Mouse (Mus musculus): Measurements from ENCODE around the gene Zfp866. TPM values are rescaled to one million over a fixed set of nuclear protein-coding genes. Genes with fewer than 3 reads are reported as not detected.

The Zfp866 gene
- polyA plus RNA-seq, 1 experiment = 14.3 TPM

GRCm38 (mm10) chr8:69799946-69800345 is 9.0 kb upstream of the Zfp866 start:
- Histone ChIP-seq H3K4me1 (ENCODE audit: control insufficient read depth, insufficient read depth, low read length) (no peaks in the 10 kb centered on the region), H3K4me3 (replicated peaks; ENCODE audit: extremely low read depth, low read depth, low read length) (no peak overlapping the region)
- WGBS = 89% methylated on average over 5 of the region's 5 CpGs
- no peak for DNase-seq
- TF ChIP-seq CTCF (IDR thresholded peaks at IDR 0.05; ENCODE audit: insufficient read depth, low read length) = no peak

GRCm38 (mm10) chr8:69799261-69799660 is 8.3 kb upstream of the Zfp866 start:
- TF ChIP-seq POLR2A (IDR thresholded peaks at IDR 0.05; ENCODE audit: borderline replicate concordance, extremely low read depth, low read depth, low read length) = no peak
- TF ChIP-seq CTCF (IDR thresholded peaks at IDR 0.05; ENCODE audit: insufficient read depth, low read length) = no peak
- 92% methylated on average over 8 of the region's 8 CpGs for WGBS
- DNase-seq = no peak
- Histone ChIP-seq H3K4me1 (ENCODE audit: control insufficient read depth, insufficient read depth, low read length) (no peaks in the 10 kb centered on the region), H3K4me3 (replicated peaks; ENCODE audit: extremely low read depth, low read depth, low read length) (no peak overlapping the region)

GRCm38 (mm10) chr8:69797661-69798060 is 6.7 kb upstream of the Zfp866 start:
- Histone ChIP-seq H3K4me1 (ENCODE audit: control insufficient read depth, insufficient read depth, low read length) (no peaks in the 10 kb centered on the region), H3K4me3 (replicated peaks; ENCODE audit: extremely low read depth, low read depth, low read length) (no peak overlapping the region)
- DNase-seq = peak; percentile 1
- WGBS = 95% methylated on average over 10 of the region's 10 CpGs
- TF ChIP-seq CTCF (IDR thresholded peaks at IDR 0.05; ENCODE audit: insufficient read depth, low read length) = no peak

- peaks cover 3% of the 10 kb centered on the region; the same call in 1 of the 2 replicates for H3K4me1 ChIP-seq (ENCODE audit: control insufficient read depth, insufficient read depth, low read length)
- DNase-seq = no peak
- H3K4me3 ChIP-seq (replicated peaks; ENCODE audit: extremely low read depth, low read depth, low read length) = no peak overlapping the region
- WGBS = 94% methylated on average over 16 of the region's 16 CpGs
- TF ChIP-seq CTCF (IDR thresholded peaks at IDR 0.05; ENCODE audit: insufficient read depth, low read length) (no peak), POLR2A (IDR thresholded peaks at IDR 0.05; ENCODE audit: borderline replicate concordance, extremely low read depth, low read depth, low read length) (no peak)
These were observed 5.9 kb upstream of the Zfp866 start for GRCm38 (mm10) chr8:69796721-69797345.

- Histone ChIP-seq H3K4me3 (replicated peaks; ENCODE audit: extremely low read depth, low read depth, low read length) (no peak overlapping the region), H3K4me1 (ENCODE audit: control insufficient read depth, insufficient read depth, low read length) (peaks cover 3% of the 10 kb centered on the region; the same call in 1 of the 2 replicates)
- TF ChIP-seq CTCF (IDR thresholded peaks at IDR 0.05; ENCODE audit: insufficient read depth, low read length) (no peak), POLR2A (IDR thresholded peaks at IDR 0.05; ENCODE audit: borderline replicate concordance, extremely low read depth, low read depth, low read length) (no peak)
- WGBS = 94% methylated on average over 6 of the region's 6 CpGs
- DNase-seq = no peak
These were observed 3.9 kb upstream of the Zfp866 start for GRCm38 (mm10) chr8:69794901-69795300.

GRCm38 (mm10) chr8:69794096-69794495 is 3.1 kb upstream of the Zfp866 start:
- WGBS = 87% methylated on average over 3 of the region's 3 CpGs

GRCm38 (mm10) chr8:69793666-69794065 is 2.7 kb upstream of the Zfp866 start:
- DNase-seq = no peak
- Histone ChIP-seq H3K4me1 (ENCODE audit: control insufficient read depth, insufficient read depth, low read length) (peaks cover 3% of the 10 kb centered on the region; the same call in 1 of the 2 replicates), H3K4me3 (replicated peaks; ENCODE audit: extremely low read depth, low read depth, low read length) (no peak overlapping the region)
- 87% methylated on average over 4 of the region's 4 CpGs for WGBS
- no peak for TF ChIP-seq CTCF (IDR thresholded peaks at IDR 0.05; ENCODE audit: insufficient read depth, low read length)
- TF ChIP-seq POLR2A (IDR thresholded peaks at IDR 0.05; ENCODE audit: borderline replicate concordance, extremely low read depth, low read depth, low read length) = no peak

More at GRCm38 (mm10) chr8:69794096-69794495, 3.1 kb upstream of the Zfp866 start:
- no peak for DNase-seq
- Histone ChIP-seq H3K4me1 (ENCODE audit: control insufficient read depth, insufficient read depth, low read length) (peaks cover 3% of the 10 kb centered on the region; the same call in 1 of the 2 replicates), H3K4me3 (replicated peaks; ENCODE audit: extremely low read depth, low read depth, low read length) (no peak overlapping the region)
- TF ChIP-seq POLR2A (IDR thresholded peaks at IDR 0.05; ENCODE audit: borderline replicate concordance, extremely low read depth, low read depth, low read length) (no peak), CTCF (IDR thresholded peaks at IDR 0.05; ENCODE audit: insufficient read depth, low read length) (no peak)

- no peak for DNase-seq
- WGBS = under 1% methylated on average over 48 of the region's 48 CpGs
- no peak for TF ChIP-seq POLR2A (IDR thresholded peaks at IDR 0.05; ENCODE audit: borderline replicate concordance, extremely low read depth, low read depth, low read length)
- no peak for TF ChIP-seq CTCF (IDR thresholded peaks at IDR 0.05; ENCODE audit: insufficient read depth, low read length)
- H3K4me3 ChIP-seq (replicated peaks; ENCODE audit: extremely low read depth, low read depth, low read length) = peak overlapping the region; percentile 93
- H3K4me1 ChIP-seq (ENCODE audit: control insufficient read depth, insufficient read depth, low read length) = peaks cover 3% of the 10 kb centered on the region; the same call in 1 of the 2 replicates
These were observed 564 bp upstream of the Zfp866 start for GRCm38 (mm10) chr8:69791415-69792068.

- WGBS = 30% methylated on average over 11 of the region's 11 CpGs
- TF ChIP-seq POLR2A (IDR thresholded peaks at IDR 0.05; ENCODE audit: borderline replicate concordance, extremely low read depth, low read depth, low read length) = no peak
- no peak for TF ChIP-seq CTCF (IDR thresholded peaks at IDR 0.05; ENCODE audit: insufficient read depth, low read length)
- peak; percentile 4 for DNase-seq
These were observed 614 bp downstream of the Zfp866 start for GRCm38 (mm10) chr8:69790364-69790763.

GRCm38 (mm10) chr8:69789731-69790130 is 1.2 kb downstream of the Zfp866 start:
- peak; percentile 2 for DNase-seq
- WGBS = 62% methylated on average over 5 of the region's 5 CpGs
- Histone ChIP-seq H3K4me3 (replicated peaks; ENCODE audit: extremely low read depth, low read depth, low read length) (no peak overlapping the region), H3K4me1 (ENCODE audit: control insufficient read depth, insufficient read depth, low read length) (peaks cover 3% of the 10 kb centered on the region; the same call in 1 of the 2 replicates)
- TF ChIP-seq POLR2A (IDR thresholded peaks at IDR 0.05; ENCODE audit: borderline replicate concordance, extremely low read depth, low read depth, low read length) (no peak), CTCF (IDR thresholded peaks at IDR 0.05; ENCODE audit: insufficient read depth, low read length) (no peak)

More at GRCm38 (mm10) chr8:69790364-69790763, 614 bp downstream of the Zfp866 start:
- H3K4me3 ChIP-seq (replicated peaks; ENCODE audit: extremely low read depth, low read depth, low read length) = peak overlapping the region; percentile 93
- H3K4me1 ChIP-seq (ENCODE audit: control insufficient read depth, insufficient read depth, low read length) = peaks cover 3% of the 10 kb centered on the region; the same call in 1 of the 2 replicates
